Mouse (Mus musculus) hindbrain, embryonic 13.5 days (tissue): ENCODE measurements around the gene Pparg. TPM values are rescaled to one million over a fixed set of nuclear protein-coding genes. Genes with fewer than 3 reads are reported as not detected.
A peak's percentile ranks its signal among the peaks of the same experiment; 100 is the strongest.

ENCODE experiments used
- ATAC-seq: fragments of 200-750 bp; cut with Nextera tagmentation; 2 replicates; pipeline ENCODE4 v1.8.0; 2017; ENCODE audit warnings: moderate TSS enrichment; ENCODE audit not compliant: low FRiP score
- H3K27ac ChIP-seq: fragments of 300-500 bp; sonication (generic); 2 replicates; pipeline ENCODE4 v1.5.1; 2015; ENCODE audit warnings: inconsistent platforms, mild to moderate bottlenecking, moderate library complexity
- H3K27me3 ChIP-seq: fragments of 300-500 bp; sonication (generic); 2 replicates; pipeline ENCODE4 v1.6.1; 2015; ENCODE audit warnings: mild to moderate bottlenecking, inconsistent platforms
- H3K36me3 ChIP-seq: fragments of 300-500 bp; sonication (generic); 2 replicates; pipeline ENCODE4 v1.6.1; 2015; ENCODE audit warnings: mild to moderate bottlenecking, inconsistent platforms
- H3K4me1 ChIP-seq: fragments of 300-500 bp; sonication (generic); replicated peaks from 2 replicates; pipeline ENCODE4 v1.6.1; 2015; ENCODE audit warnings: inconsistent platforms
- H3K4me2 ChIP-seq: fragments of 300-500 bp; sonication (generic); 2 replicates; pipeline ENCODE4 v1.6.1; 2015; ENCODE audit warnings: inconsistent platforms, mild to moderate bottlenecking, moderate library complexity
- H3K4me3 ChIP-seq: fragments of 300-500 bp; sonication (generic); 2 replicates; pipeline ENCODE4 v1.5.1; 2015; ENCODE audit warnings: mild to moderate bottlenecking, inconsistent platforms
- H3K9ac ChIP-seq: fragments of 300-500 bp; sonication (generic); 2 replicates; pipeline ENCODE4 v1.6.1; 2015; ENCODE audit warnings: mild to moderate bottlenecking, inconsistent platforms
- H3K9me3 ChIP-seq: fragments of 300-500 bp; sonication (generic); 2 replicates; pipeline ENCODE4 v1.6.1; 2016; ENCODE audit warnings: inconsistent platforms
- WGBS: fragments of 180-500 bp; shearing (Covaris S2); methylation state at CpG from one replicate; pipeline ENCODE4 v1.1.7; 2015; 5-methylcytosine and 5-hydroxymethylcytosine counted together
- polyA plus RNA-seq: library from polyadenylated mRNA; unstranded; fragments of >200 nt; fragmentation: Nextera tagmentation; extraction: Ambion mirVana; gene quantifications from 2 replicates; pipeline ENCODE4 v1.2.1, GENCODE M21; 2015

The Pparg gene
- polyA plus RNA-seq, 1 experiment from 2014 or later: 0.30 TPM

GRCm38 (mm10) chr6:115333099-115333694, 27.6 kb upstream of the Pparg start:
- Histone ChIP-seq H3K4me3 (no peak overlapping the region), H3K9me3 (no peaks in the 10 kb centered on the region), H3K4me1 (0 out of 2 replicates have a peak, but pooled peaks cover 5% of the 10 kb centered on the region), H3K9ac (no peak overlapping the region), H3K4me2 (no peak overlapping the region), H3K36me3 (no peaks in the 10 kb centered on the region), H3K27me3 (no peaks in the 10 kb centered on the region), H3K27ac (no peak overlapping the region)
- WGBS: 67% methylated on average over 2 of the region's 2 CpGs
- no peak for ATAC-seq

- no peak for ATAC-seq
These were observed 25.2 kb upstream of the Pparg start for GRCm38 (mm10) chr6:115335536-115335935.

GRCm38 (mm10) chr6:115340084-115340483, 20.7 kb upstream of the Pparg start:
- Histone ChIP-seq H3K9ac (no peak overlapping the region), H3K4me1 (0 out of 2 replicates have a peak, but pooled peaks cover 5% of the 10 kb centered on the region), H3K9me3 (no peaks in the 10 kb centered on the region), H3K4me3 (no peak overlapping the region), H3K4me2 (no peak overlapping the region), H3K27ac (no peak overlapping the region), H3K36me3 (no peaks in the 10 kb centered on the region), H3K27me3 (no peaks in the 10 kb centered on the region)
- no peak for ATAC-seq
- 95% methylated on average over 2 of the region's 2 CpGs for WGBS

More at GRCm38 (mm10) chr6:115335536-115335935, 25.2 kb upstream of the Pparg start:
- Histone ChIP-seq H3K4me3 (no peak overlapping the region), H3K27me3 (no peaks in the 10 kb centered on the region), H3K4me1 (0 out of 2 replicates have a peak, but pooled peaks cover 5% of the 10 kb centered on the region), H3K36me3 (no peaks in the 10 kb centered on the region), H3K9me3 (no peaks in the 10 kb centered on the region), H3K4me2 (no peak overlapping the region), H3K9ac (no peak overlapping the region), H3K27ac (no peak overlapping the region)
- 36% methylated on average over 6 of the region's 6 CpGs for WGBS

DNA sequence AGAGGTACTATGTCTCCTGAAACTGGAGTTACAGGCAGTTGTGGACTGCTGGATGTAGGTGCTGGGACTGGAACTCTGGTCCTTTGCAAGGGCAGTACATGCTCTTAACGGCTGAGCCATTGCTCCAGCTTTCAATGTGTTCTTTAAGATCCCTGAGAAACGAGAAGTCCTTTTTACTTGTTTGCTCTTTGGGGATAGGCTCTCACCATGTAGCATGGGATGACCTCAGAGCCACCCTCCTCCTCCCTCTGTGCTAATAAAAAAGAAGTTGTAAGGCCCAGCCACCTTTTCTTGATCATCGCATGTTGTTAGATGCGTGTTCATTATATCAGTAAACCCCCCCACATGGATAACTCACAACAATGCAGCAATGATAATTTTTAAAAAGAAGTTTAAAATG, 17.7 kb upstream of the Pparg start:
- Histone ChIP-seq H3K27ac (no peak overlapping the region), H3K9me3 (no peaks in the 10 kb centered on the region), H3K36me3 (no peaks in the 10 kb centered on the region), H3K4me2 (no peak overlapping the region), H3K4me3 (no peak overlapping the region), H3K27me3 (no peaks in the 10 kb centered on the region), H3K9ac (no peak overlapping the region), H3K4me1 (no peaks in the 10 kb centered on the region)
- WGBS: 75% methylated on average over 4 of the region's 4 CpGs
- ATAC-seq: no peak

- Histone ChIP-seq H3K4me2 (no peak overlapping the region), H3K9me3 (no peaks in the 10 kb centered on the region), H3K27ac (no peak overlapping the region), H3K36me3 (no peaks in the 10 kb centered on the region), H3K4me1 (no peaks in the 10 kb centered on the region), H3K9ac (no peak overlapping the region), H3K27me3 (no peaks in the 10 kb centered on the region), H3K4me3 (no peak overlapping the region)
- 59% methylated on average over 5 of the region's 5 CpGs for WGBS
- no peak for ATAC-seq
These were observed 17.2 kb upstream of the Pparg start for GRCm38 (mm10) chr6:115343570-115343969.

DNA sequence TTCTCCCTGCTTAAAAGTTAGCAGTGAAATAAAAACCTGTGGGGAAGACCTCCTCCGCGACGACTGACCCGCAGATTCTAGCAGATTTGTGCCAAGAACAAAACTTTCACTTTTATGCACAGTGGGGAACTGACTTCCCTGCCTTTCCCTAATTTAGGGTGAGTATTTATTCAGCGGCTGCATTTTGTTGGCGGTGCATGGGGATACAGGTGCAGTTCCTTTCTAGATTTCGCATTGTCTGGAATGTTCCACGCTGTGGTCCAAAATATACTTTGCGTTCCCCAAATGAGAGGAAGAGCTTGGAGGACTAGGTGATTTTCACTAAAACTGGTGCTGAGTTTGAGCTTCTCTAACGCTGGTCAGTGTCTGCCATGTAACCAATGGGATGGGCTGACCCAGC, 16.6 kb upstream of the Pparg start:
- H3K36me3 ChIP-seq: no peaks in the 10 kb centered on the region
- no peak overlapping the region for H3K9ac ChIP-seq
- H3K4me1 ChIP-seq: no peaks in the 10 kb centered on the region
- 43% methylated on average over 10 of the region's 10 CpGs for WGBS
- no peak overlapping the region for H3K4me3 ChIP-seq
- no peak overlapping the region for H3K27ac ChIP-seq
- no peak for ATAC-seq
- no peaks in the 10 kb centered on the region for H3K27me3 ChIP-seq
- H3K9me3 ChIP-seq: no peaks in the 10 kb centered on the region
- no peak overlapping the region for H3K4me2 ChIP-seq

DNA sequence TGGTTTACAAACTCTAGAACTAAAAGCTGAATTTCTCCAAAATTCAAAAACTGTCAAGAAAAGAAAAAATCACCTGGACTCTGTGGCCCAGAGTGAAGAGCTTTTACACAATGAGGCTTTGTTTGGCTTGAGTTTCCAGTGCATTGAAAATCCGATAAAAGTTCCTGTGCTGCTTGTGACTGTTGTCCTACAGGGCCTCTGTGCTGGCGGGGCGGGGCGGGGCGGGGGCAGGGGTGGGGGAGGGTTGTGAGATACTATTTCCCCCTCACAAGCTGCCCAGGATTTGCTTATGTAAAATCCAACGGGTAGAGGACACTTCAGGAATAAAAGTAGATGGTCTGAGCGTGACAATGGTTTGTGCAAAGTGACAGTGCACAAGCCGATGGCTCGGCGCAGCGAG, 16.2 kb upstream of the Pparg start:
- H3K4me2 ChIP-seq: no peak overlapping the region
- H3K27ac ChIP-seq: no peak overlapping the region
- H3K4me3 ChIP-seq: no peak overlapping the region
- no peaks in the 10 kb centered on the region for H3K4me1 ChIP-seq
- 32% methylated on average over 11 of the region's 11 CpGs for WGBS
- no peak overlapping the region for H3K9ac ChIP-seq
- no peaks in the 10 kb centered on the region for H3K36me3 ChIP-seq
- no peaks in the 10 kb centered on the region for H3K9me3 ChIP-seq
- no peak for ATAC-seq
- H3K27me3 ChIP-seq: no peaks in the 10 kb centered on the region

- 92% methylated on average over 8 of the region's 8 CpGs for WGBS
- Histone ChIP-seq H3K27ac (no peak overlapping the region), H3K4me3 (no peak overlapping the region), H3K4me1 (no peaks in the 10 kb centered on the region), H3K9me3 (no peaks in the 10 kb centered on the region), H3K36me3 (no peaks in the 10 kb centered on the region), H3K9ac (no peak overlapping the region), H3K27me3 (no peaks in the 10 kb centered on the region), H3K4me2 (no peak overlapping the region)
- ATAC-seq: no peak
These were observed 15.7 kb upstream of the Pparg start for GRCm38 (mm10) chr6:115345013-115345412.

- WGBS: 87% methylated on average over 5 of the region's 5 CpGs
- H3K27me3 ChIP-seq: no peaks in the 10 kb centered on the region
These were observed 10.9 kb upstream of the Pparg start for GRCm38 (mm10) chr6:115349641-115350464.

GRCm38 (mm10) chr6:115361606-115362462, 1.1 kb downstream of the Pparg start:
- Histone ChIP-seq H3K9me3 (peaks cover 6% of the 10 kb centered on the region; the same call in 1 of the 2 replicates), H3K4me2 (peak overlapping the region; percentile 99), H3K4me3 (peak overlapping the region; percentile 63), H3K4me1 (peaks cover 12% of the 10 kb centered on the region), H3K9ac (peak overlapping the region; percentile 73), H3K27me3 (peaks cover 37% of the 10 kb centered on the region), H3K27ac (no peak overlapping the region), H3K36me3 (no peaks in the 10 kb centered on the region)
- peak; percentile 84 for ATAC-seq
- WGBS: 2% methylated on average over 48 of the region's 48 CpGs

More at GRCm38 (mm10) chr6:115349641-115350464, 10.9 kb upstream of the Pparg start:
- H3K4me3 ChIP-seq: no peak overlapping the region
- H3K9me3 ChIP-seq: no peaks in the 10 kb centered on the region
- no peaks in the 10 kb centered on the region for H3K36me3 ChIP-seq
- no peak for ATAC-seq
- H3K4me1 ChIP-seq: no peaks in the 10 kb centered on the region
- no peak overlapping the region for H3K4me2 ChIP-seq
- H3K27ac ChIP-seq: no peak overlapping the region
- no peak overlapping the region for H3K9ac ChIP-seq

DNA sequence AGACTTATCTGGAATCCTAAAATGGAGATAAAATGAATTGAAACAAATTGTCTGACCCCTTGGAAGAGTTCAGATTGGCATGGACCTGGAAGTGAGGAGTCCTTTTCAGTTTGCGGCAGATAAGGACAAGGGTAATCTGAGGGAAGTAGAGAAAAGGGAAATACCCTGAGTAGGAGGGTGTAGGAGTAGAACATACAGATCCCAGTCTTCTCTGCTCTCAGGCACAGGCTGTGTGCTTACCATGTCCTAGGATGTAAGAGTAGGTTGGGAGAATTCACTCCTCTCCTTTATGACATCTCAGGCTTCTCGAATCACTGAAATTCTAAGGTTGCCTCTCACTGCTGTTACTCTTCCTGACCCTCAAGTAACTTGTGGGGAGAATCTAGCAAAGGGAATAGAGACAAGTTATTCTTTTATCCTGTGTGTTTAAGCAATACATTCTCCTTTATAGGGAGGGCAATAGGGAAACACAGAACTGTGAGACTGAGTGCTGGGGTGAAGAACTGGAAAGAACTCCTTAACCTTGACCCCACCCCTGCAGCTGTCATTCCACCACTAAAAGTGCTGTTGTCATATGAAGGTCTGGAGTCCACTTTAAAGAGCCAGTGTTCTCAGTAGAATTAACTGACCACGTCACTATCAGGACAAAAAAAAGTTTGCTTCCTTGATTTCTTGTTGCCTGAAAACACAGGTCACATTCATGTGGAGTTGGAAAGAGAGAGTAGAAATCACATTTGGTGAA, 6.3 kb downstream of the Pparg start:
- Histone ChIP-seq H3K4me3 (no peak overlapping the region), H3K4me1 (peaks cover under 1% of the 10 kb centered on the region), H3K27ac (no peak overlapping the region), H3K9ac (no peak overlapping the region), H3K4me2 (no peak overlapping the region), H3K9me3 (no peaks in the 10 kb centered on the region), H3K27me3 (peaks cover 12% of the 10 kb centered on the region), H3K36me3 (no peaks in the 10 kb centered on the region)
- 86% methylated on average over 3 of the region's 3 CpGs for WGBS
- ATAC-seq: no peak
